Mouse (Mus musculus) right cerebral cortex, postnatal 14 days (tissue): Measurements from ENCODE around the gene Prkg1.

Experiments
- DNase-seq: peaks from one replicate; pipeline ENCODE4 v3.0.0; 2022

The Prkg1 gene

GRCm38 (mm10) chr19:31764801-31765340, at the start of gene Prkg1:
Gene Prkg1 (minus strand): TSS chr19:31765033.
- DNase-seq, result no peak

GRCm38 (mm10) chr19:31813087-31813486, 48.3 kb upstream of the Prkg1 start:
- no peak for DNase-seq

GRCm38 (mm10) chr19:31811371-31811770, 46.5 kb upstream of the Prkg1 start:
- no peak for DNase-seq

GRCm38 (mm10) chr19:31805391-31805790, 40.6 kb upstream of the Prkg1 start:
- no peak for DNase-seq

- peak; percentile 12 for DNase-seq
These were observed 30.7 kb upstream of the Prkg1 start for GRCm38 (mm10) chr19:31795485-31796046.

GRCm38 (mm10) chr19:31791724-31792123, 26.9 kb upstream of the Prkg1 start:
- no peak for DNase-seq

- DNase-seq, result no peak
These were observed 16.7 kb upstream of the Prkg1 start for GRCm38 (mm10) chr19:31781521-31782018.

GRCm38 (mm10) chr19:31781077-31781476, 16.2 kb upstream of the Prkg1 start:
- no peak for DNase-seq

- no peak for DNase-seq
These were observed 15.4 kb upstream of the Prkg1 start for GRCm38 (mm10) chr19:31780222-31780621.

- no peak for DNase-seq
These were observed 14.2 kb upstream of the Prkg1 start for GRCm38 (mm10) chr19:31779021-31779420.

- no peak for DNase-seq
These were observed 2.2 kb upstream of the Prkg1 start for GRCm38 (mm10) chr19:31767004-31767403.

- no peak for DNase-seq
These were observed 618 bp upstream of the Prkg1 start for GRCm38 (mm10) chr19:31765451-31765850.

GRCm38 (mm10) chr19:31763951-31764800, 657 bp downstream of the Prkg1 start:
- peak; percentile 11 for DNase-seq

GRCm38 (mm10) chr19:31763246-31763821, 1.5 kb downstream of the Prkg1 start:
- no peak for DNase-seq

GRCm38 (mm10) chr19:31762411-31763245, 2.2 kb downstream of the Prkg1 start:
- no peak for DNase-seq

- DNase-seq, result no peak
These were observed 5.0 kb downstream of the Prkg1 start for GRCm38 (mm10) chr19:31759855-31760254.

- peak; percentile 57 for DNase-seq
These were observed 8.7 kb downstream of the Prkg1 start for GRCm38 (mm10) chr19:31755929-31756792.

- DNase-seq, result no peak
These were observed 10.1 kb downstream of the Prkg1 start for GRCm38 (mm10) chr19:31754642-31755287.

- DNase-seq, result no peak
These were observed 13.7 kb downstream of the Prkg1 start for GRCm38 (mm10) chr19:31750976-31751676.

GRCm38 (mm10) chr19:31746635-31747034, 18.2 kb downstream of the Prkg1 start:
- DNase-seq, result peak; percentile 47
